Mouse (Mus musculus): Measurements from ENCODE around the gene Mycbp. TPM values are rescaled to one million over a fixed set of nuclear protein-coding genes. Genes with fewer than 3 reads are reported as not detected.
A peak's percentile ranks its signal among the peaks of the same experiment; 100 is the strongest.
"Not testable (repeated sequence)": the region's sequence is repeated elsewhere in the genome, so short reads cannot be mapped to it uniquely, and the experiment has no call there.

Gene Mycbp
- polyA plus RNA-seq, 1 experiment from 2014 or later, result 67.7 TPM

GRCm38 (mm10) chr4:123934306-123934705, 29.7 kb downstream of the Mycbp start:
- Histone ChIP-seq H3K27ac (no peak overlapping the region), H3K36me3 (ENCODE audit: insufficient read depth, low read length) (peaks cover 52% of the 10 kb centered on the region), H3K4me2 (ENCODE audit: low read length) (no peak overlapping the region), H3K4me1 (replicated peaks; ENCODE audit: insufficient read depth, low read length) (no peaks in the 10 kb centered on the region), H3K9me3 (replicated peaks; ENCODE audit: low read length) (no peaks in the 10 kb centered on the region), H3K4me3 (replicated peaks; ENCODE audit: low read depth, low read length) (no peak overlapping the region), H3K27me3 (ENCODE audit: insufficient read depth, low read length) (no peaks in the 10 kb centered on the region), H3K9ac (ENCODE audit: low read depth, low read length) (no peak overlapping the region)
- no peak for TF ChIP-seq CTCF (IDR thresholded peaks at IDR 0.05; ENCODE audit: low read depth)
- DNase-seq (ENCODE audit: low spot score), result no peak
- WGBS, result 86% methylated on average over 4 of the region's 4 CpGs
- no peak for ATAC-seq (replicated peaks; ENCODE audit: low FRiP score, low read depth)

GRCm38 (mm10) chr4:123936059-123936458, 31.4 kb downstream of the Mycbp start:
- ATAC-seq (replicated peaks; ENCODE audit: low FRiP score, low read depth), result no peak
- no peaks in the 10 kb centered on the region for H3K27me3 ChIP-seq (ENCODE audit: insufficient read depth, low read length)
- H3K4me3 ChIP-seq (replicated peaks; ENCODE audit: low read depth, low read length), result no peak overlapping the region
- H3K27ac ChIP-seq, result no peak overlapping the region
- no peaks in the 10 kb centered on the region for H3K9me3 ChIP-seq (replicated peaks; ENCODE audit: low read length)
- no peak for DNase-seq (ENCODE audit: low spot score)
- peaks cover 37% of the 10 kb centered on the region for H3K36me3 ChIP-seq (ENCODE audit: insufficient read depth, low read length)
- H3K4me2 ChIP-seq (ENCODE audit: low read length), result no peak overlapping the region
- 91% methylated on average over 7 of the region's 7 CpGs for WGBS
- no peak for TF ChIP-seq CTCF (IDR thresholded peaks at IDR 0.05; ENCODE audit: low read depth)
- no peak overlapping the region for H3K9ac ChIP-seq (ENCODE audit: low read depth, low read length)
- H3K4me1 ChIP-seq (replicated peaks; ENCODE audit: insufficient read depth, low read length), result no peaks in the 10 kb centered on the region

GRCm38 (mm10) chr4:123939838-123940237, 35.2 kb downstream of the Mycbp start:
- ATAC-seq (replicated peaks; ENCODE audit: low FRiP score, low read depth), result no peak
- peaks cover 18% of the 10 kb centered on the region; the same call in 1 of the 2 replicates for H3K36me3 ChIP-seq (ENCODE audit: insufficient read depth, low read length)
- no peak overlapping the region for H3K27ac ChIP-seq
- no peaks in the 10 kb centered on the region for H3K9me3 ChIP-seq (replicated peaks; ENCODE audit: low read length)
- TF ChIP-seq CTCF (IDR thresholded peaks at IDR 0.05; ENCODE audit: low read depth), result peak; percentile 87
- no peaks in the 10 kb centered on the region for H3K27me3 ChIP-seq (ENCODE audit: insufficient read depth, low read length)
- no peak overlapping the region for H3K4me2 ChIP-seq (ENCODE audit: low read length)
- no peak overlapping the region for H3K9ac ChIP-seq (ENCODE audit: low read depth, low read length)
- H3K4me1 ChIP-seq (replicated peaks; ENCODE audit: insufficient read depth, low read length), result no peaks in the 10 kb centered on the region
- peak; percentile 86 for DNase-seq (ENCODE audit: low spot score)
- no peak overlapping the region for H3K4me3 ChIP-seq (replicated peaks; ENCODE audit: low read depth, low read length)
- WGBS, result 7% methylated on average over 4 of the region's 4 CpGs

GRCm38 (mm10) chr4:123940878-123941277, 36.2 kb downstream of the Mycbp start:
- not testable (repeated sequence) for H3K9ac ChIP-seq (ENCODE audit: low read depth, low read length); H3K4me1 ChIP-seq (replicated peaks; ENCODE audit: insufficient read depth, low read length); H3K9me3 ChIP-seq (replicated peaks; ENCODE audit: low read length); H3K27ac ChIP-seq; H3K4me2 ChIP-seq (ENCODE audit: low read length); DNase-seq (ENCODE audit: low spot score); H3K4me3 ChIP-seq (replicated peaks; ENCODE audit: low read depth, low read length); H3K27me3 ChIP-seq (ENCODE audit: insufficient read depth, low read length); ATAC-seq (replicated peaks; ENCODE audit: low FRiP score, low read depth)
- H3K36me3 ChIP-seq (ENCODE audit: insufficient read depth, low read length), result peaks cover 11% of the 10 kb centered on the region; the same call in 1 of the 2 replicates
- WGBS, result 64% methylated on average over 7 of the region's 7 CpGs

GRCm38 (mm10) chr4:123946701-123947100, 42.1 kb downstream of the Mycbp start:
- H3K4me1 ChIP-seq (replicated peaks; ENCODE audit: insufficient read depth, low read length), result no peaks in the 10 kb centered on the region
- 77% methylated on average over 4 of the region's 4 CpGs for WGBS

GRCm38 (mm10) chr4:123947149-123947548, 42.5 kb downstream of the Mycbp start:
- Histone ChIP-seq H3K9me3 (replicated peaks; ENCODE audit: low read length) (no peaks in the 10 kb centered on the region), H3K27me3 (ENCODE audit: insufficient read depth, low read length) (no peaks in the 10 kb centered on the region), H3K4me2 (ENCODE audit: low read length) (no peak overlapping the region), H3K9ac (ENCODE audit: low read depth, low read length) (no peak overlapping the region), H3K27ac (no peak overlapping the region), H3K36me3 (ENCODE audit: insufficient read depth, low read length) (no peaks in the 10 kb centered on the region), H3K4me3 (replicated peaks; ENCODE audit: low read depth, low read length) (no peak overlapping the region), H3K4me1 (replicated peaks; ENCODE audit: insufficient read depth, low read length) (no peaks in the 10 kb centered on the region)
- DNase-seq (ENCODE audit: low spot score), result no peak
- no peak for TF ChIP-seq CTCF (IDR thresholded peaks at IDR 0.05; ENCODE audit: low read depth)
- 49% methylated on average over 5 of the region's 5 CpGs for WGBS
- ATAC-seq (replicated peaks; ENCODE audit: low FRiP score, low read depth), result no peak

More at GRCm38 (mm10) chr4:123946701-123947100, 42.1 kb downstream of the Mycbp start:
- no peak for ATAC-seq (replicated peaks; ENCODE audit: low FRiP score, low read depth)
- Histone ChIP-seq H3K9me3 (replicated peaks; ENCODE audit: low read length) (no peaks in the 10 kb centered on the region), H3K4me3 (replicated peaks; ENCODE audit: low read depth, low read length) (no peak overlapping the region), H3K9ac (ENCODE audit: low read depth, low read length) (no peak overlapping the region), H3K36me3 (ENCODE audit: insufficient read depth, low read length) (no peaks in the 10 kb centered on the region), H3K4me2 (ENCODE audit: low read length) (no peak overlapping the region), H3K27me3 (ENCODE audit: insufficient read depth, low read length) (no peaks in the 10 kb centered on the region), H3K27ac (no peak overlapping the region)
- no peak for TF ChIP-seq CTCF (IDR thresholded peaks at IDR 0.05; ENCODE audit: low read depth)
- no peak for DNase-seq (ENCODE audit: low spot score)

GRCm38 (mm10) chr4:123948901-123949300, 44.3 kb downstream of the Mycbp start:
- H3K27me3 ChIP-seq (ENCODE audit: insufficient read depth, low read length), result no peaks in the 10 kb centered on the region
- no peak overlapping the region for H3K9ac ChIP-seq (ENCODE audit: low read depth, low read length)
- no peak overlapping the region for H3K4me2 ChIP-seq (ENCODE audit: low read length)
- WGBS, result 79% methylated on average over 6 of the region's 6 CpGs
- H3K4me3 ChIP-seq (replicated peaks; ENCODE audit: low read depth, low read length), result no peak overlapping the region
- no peaks in the 10 kb centered on the region for H3K36me3 ChIP-seq (ENCODE audit: insufficient read depth, low read length)
- H3K4me1 ChIP-seq (replicated peaks; ENCODE audit: insufficient read depth, low read length), result no peaks in the 10 kb centered on the region
- DNase-seq (ENCODE audit: low spot score) (no peak), ATAC-seq (replicated peaks; ENCODE audit: low FRiP score, low read depth) (no peak)
- H3K9me3 ChIP-seq (replicated peaks; ENCODE audit: low read length), result no peaks in the 10 kb centered on the region
- H3K27ac ChIP-seq, result no peak overlapping the region
- no peak for TF ChIP-seq CTCF (IDR thresholded peaks at IDR 0.05; ENCODE audit: low read depth)

Data from kidney, postnatal 0 days (tissue).